Mouse (Mus musculus) liver, embryonic 14.5 days (tissue): Measurements from ENCODE around the gene Prdm16.

Experiments
- CTCF ChIP-seq: IDR thresholded peaks from 2 replicates; pipeline ENCODE4 v1.5.1; 2016; ENCODE audit warnings: antibody characterized with exemption, low read depth, control low read depth
- EP300 ChIP-seq: IDR thresholded peaks from 2 replicates; pipeline ENCODE4 v1.6.1; 2016; ENCODE audit warnings: antibody characterized with exemption, low read depth

DNA sequence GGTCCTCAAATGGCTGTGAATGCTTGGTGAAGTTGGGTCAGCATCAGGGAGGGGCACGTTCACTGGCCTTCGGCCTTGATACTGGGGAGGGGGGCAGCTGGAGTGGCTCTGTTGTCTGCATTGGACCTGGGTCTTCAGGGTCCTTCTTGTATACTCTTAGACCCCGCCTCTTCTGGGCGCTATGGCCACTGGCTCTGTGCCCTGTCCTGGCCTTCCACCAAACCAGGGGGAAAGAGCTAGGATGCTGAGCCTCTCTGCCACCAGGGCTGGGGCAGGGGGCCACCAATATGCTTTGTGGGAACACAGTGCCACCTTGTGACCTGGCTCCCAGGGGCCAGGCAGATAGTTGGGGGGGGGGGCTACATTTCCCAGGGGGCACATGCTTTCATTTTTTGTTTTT is 93.5 kb downstream of the Prdm16 start:
- TF ChIP-seq CTCF: peak; percentile 4; the same call in 1 of the 2 replicates
- no peak for TF ChIP-seq EP300
